Mouse (Mus musculus): ENCODE data around the gene Ajm1.

GRCm38 (mm10) chr2:25628738-25629137 lies 47.2 kb upstream of the Ajm1 start:
- TF ChIP-seq CTCF (IDR thresholded peaks at IDR 0.05; ENCODE audit: control insufficient read depth, insufficient read depth, low read length) (no peak), POLR2A (IDR thresholded peaks at IDR 0.05; ENCODE audit: borderline replicate concordance, control insufficient read depth, low read depth, low read length) (no peak)

Data from bone marrow, adult 2 months (tissue).